ENCODE assay signal across 27 mouse cellular contexts in genomic region chr11:44731763-44732162, GRCm38 (mm10).
DNase-seq lines count a peak whose midpoint lies in the region; ATAC-seq and TF ChIP-seq lines count a peak whose summit lies in the region.
"Had no signal": no experiment of that assay in that cellular context is flagged by ENCODE, and none has a peak within 500 bp of the region (broad histone marks: within the 10 kb centered on the region; RNA-seq: fewer than 3 reads in every experiment).

No protein-coding gene starts in this region.

- no peaks in the 10 kb centered on the region for H3K27me3 ChIP-seq in midbrain, embryonic 11.5 days (ENCODE audit: control insufficient read depth, insufficient read depth, low read length)
- H3K27me3 ChIP-seq in midbrain, embryonic 15.5 days (replicated peaks) = no peaks in the 10 kb centered on the region
- H3K27me3 ChIP-seq in limb, embryonic 10.5 days (ENCODE audit: low read depth, poor library complexity, severe bottlenecking) = no peaks in the 10 kb centered on the region
- H3K27me3 ChIP-seq in thymus, adult 2 months (ENCODE audit: control insufficient read depth, insufficient read depth, low read length) = no peaks in the 10 kb centered on the region
- H3K27me3 ChIP-seq: CH12.LX; embryonic facial prominence, embryonic 13.5 days; embryonic facial prominence, embryonic 15.5 days; forebrain, embryonic 12.5 days had no signal

- H3K4me2 ChIP-seq in midbrain, embryonic 11.5 days = no peak overlapping the region
- H3K4me2 ChIP-seq in midbrain, embryonic 15.5 days = no peak overlapping the region
- H3K4me2 ChIP-seq: embryonic facial prominence, embryonic 13.5 days; embryonic facial prominence, embryonic 15.5 days; forebrain, embryonic 12.5 days had no signal

- H3K27ac ChIP-seq in midbrain, embryonic 11.5 days (ENCODE audit: low read depth, low read length) = no peak overlapping the region
- H3K27ac ChIP-seq in midbrain, embryonic 15.5 days = no peak overlapping the region
- no peak overlapping the region for H3K27ac ChIP-seq in limb, embryonic 10.5 days
- H3K27ac ChIP-seq in thymus, adult 2 months (ENCODE audit: control insufficient read depth, insufficient read depth, low read length) = no peak overlapping the region
- H3K27ac ChIP-seq: embryonic facial prominence, embryonic 13.5 days; embryonic facial prominence, embryonic 15.5 days; forebrain, embryonic 10.5 days; forebrain, embryonic 12.5 days had no signal

- no peaks in the 10 kb centered on the region for H3K9me3 ChIP-seq in midbrain, embryonic 11.5 days (ENCODE audit: control insufficient read depth, low read length)
- H3K9me3 ChIP-seq in midbrain, embryonic 15.5 days = no peaks in the 10 kb centered on the region
- no peaks in the 10 kb centered on the region for H3K9me3 ChIP-seq in limb, embryonic 10.5 days (replicated peaks)
- H3K9me3 ChIP-seq: embryonic facial prominence, embryonic 13.5 days; embryonic facial prominence, embryonic 15.5 days; forebrain, embryonic 10.5 days; forebrain, embryonic 12.5 days; G1E had no signal

- TF ChIP-seq CTCF in thymus, adult 2 months (IDR thresholded peaks at IDR 0.05; ENCODE audit: borderline replicate concordance, control insufficient read depth, extremely low read depth, insufficient read depth, low read length, poor library complexity) = no peak

- no peak overlapping the region for H3K9ac ChIP-seq in midbrain, embryonic 11.5 days (ENCODE audit: low read length)
- H3K9ac ChIP-seq in midbrain, embryonic 15.5 days = no peak overlapping the region
- H3K9ac ChIP-seq: embryonic facial prominence, embryonic 13.5 days; embryonic facial prominence, embryonic 15.5 days; forebrain, embryonic 12.5 days had no signal

- TF ChIP-seq POLR2A in thymus, adult 2 months (IDR thresholded peaks at IDR 0.05; ENCODE audit: control insufficient read depth, extremely low read depth, insufficient read depth, low read length, poor library complexity) = no peak

- 86% methylated on average over 2 of the region's 2 CpGs for whole genome bisulfite sequencing in midbrain, embryonic 11.5 days
- 72% methylated on average over 2 of the region's 2 CpGs for WGBS in midbrain, embryonic 15.5 days
- WGBS in limb, embryonic 10.5 days = 94% methylated on average over 2 of the region's 2 CpGs
- 94% methylated on average over 2 of the region's 2 CpGs for WGBS in thymus, adult 2 months

- H3K4me3 ChIP-seq in midbrain, embryonic 11.5 days (ENCODE audit: low read depth, low read length) = no peak overlapping the region
- no peak overlapping the region for H3K4me3 ChIP-seq in midbrain, embryonic 15.5 days
- H3K4me3 ChIP-seq in limb, embryonic 10.5 days = no peak overlapping the region
- H3K4me3 ChIP-seq in thymus, adult 2 months (ENCODE audit: control insufficient read depth, insufficient read depth, low read length) = no peak overlapping the region
- H3K4me3 ChIP-seq: embryonic facial prominence, embryonic 13.5 days; embryonic facial prominence, embryonic 15.5 days; erythroblast, embryonic 14.5 days; forebrain, embryonic 10.5 days; forebrain, embryonic 12.5 days had no signal

- peak; percentile 33 for DNase-seq in midbrain, embryonic 11.5 days (ENCODE audit: low spot score, missing footprints)
- peak; percentile 3 for DNase-seq in limb, embryonic 10.5 days (ENCODE audit: low spot score)
- peak; percentile 20 for DNase-seq in retina, postnatal 1 day
- DNase-seq in thymus, adult 2 months = no peak
- no peak for DNase-seq in cerebellum, postnatal 25 days
- DNase-seq: adrenal gland, adult 8-10 months; adrenal gland, postnatal 14 days; adrenal gland, postnatal 36 days; B cell, adult 2 months; cerebellum, adult 11-12 months; cerebellum, adult 2 months; cerebellum, adult 9-10 months; cerebellum, postnatal 10 days; cerebellum, postnatal 36 days; embryo, embryonic 11 days had no signal

- H3K4me1 ChIP-seq in midbrain, embryonic 11.5 days (ENCODE audit: control insufficient read depth, insufficient read depth, low read length) = no peaks in the 10 kb centered on the region
- H3K4me1 ChIP-seq in midbrain, embryonic 15.5 days = no peaks in the 10 kb centered on the region; the same call in 1 of the 2 replicates
- peaks cover 42% of the 10 kb centered on the region for H3K4me1 ChIP-seq in limb, embryonic 10.5 days
- no peaks in the 10 kb centered on the region for H3K4me1 ChIP-seq in thymus, adult 2 months (replicated peaks; ENCODE audit: control insufficient read depth, insufficient read depth, low read length)

- no peak for ATAC-seq in midbrain, embryonic 11.5 days (ENCODE audit: low FRiP score)
- ATAC-seq in midbrain, embryonic 15.5 days (replicated peaks) = no peak
- ATAC-seq: activated CD4-positive, CD25-positive, alpha-beta regulatory T cell, adult 4 months; CD4-positive, CD25-positive, alpha-beta regulatory T cell, adult 4 months; forebrain, embryonic 14.5 days; forebrain, embryonic 16.5 days had no signal

- H3K36me3 ChIP-seq in midbrain, embryonic 11.5 days (ENCODE audit: control insufficient read depth, insufficient read depth, low read length) = no peaks in the 10 kb centered on the region
- no peaks in the 10 kb centered on the region for H3K36me3 ChIP-seq in midbrain, embryonic 15.5 days (replicated peaks)
- no peaks in the 10 kb centered on the region for H3K36me3 ChIP-seq in limb, embryonic 10.5 days
- H3K36me3 ChIP-seq in thymus, adult 2 months (ENCODE audit: control insufficient read depth, insufficient read depth, low read length) = no peaks in the 10 kb centered on the region
- H3K36me3 ChIP-seq: embryonic facial prominence, embryonic 13.5 days; embryonic facial prominence, embryonic 15.5 days; forebrain, embryonic 10.5 days; forebrain, embryonic 12.5 days; G1E had no signal

Comparison
In these comparisons a context has a peak if more than half of its experiments do, and no peak if none do; other contexts are left out.
1. DNase-seq: peak in midbrain, embryonic 11.5 days (single experiment), limb, embryonic 10.5 days (single experiment) and retina, postnatal 1 day (single experiment); none in thymus, adult 2 months (single experiment) and cerebellum, postnatal 25 days (0 of 2).